Mouse (Mus musculus) T-cell, adult 2 months (primary cell): ENCODE data around the gene Trp53rkb.

ENCODE experiments used
- DNase-seq: peaks from one replicate; pipeline ENCODE4 v3.0.0; 2022; ENCODE audit warnings: low spot score

Gene Trp53rkb

DNA sequence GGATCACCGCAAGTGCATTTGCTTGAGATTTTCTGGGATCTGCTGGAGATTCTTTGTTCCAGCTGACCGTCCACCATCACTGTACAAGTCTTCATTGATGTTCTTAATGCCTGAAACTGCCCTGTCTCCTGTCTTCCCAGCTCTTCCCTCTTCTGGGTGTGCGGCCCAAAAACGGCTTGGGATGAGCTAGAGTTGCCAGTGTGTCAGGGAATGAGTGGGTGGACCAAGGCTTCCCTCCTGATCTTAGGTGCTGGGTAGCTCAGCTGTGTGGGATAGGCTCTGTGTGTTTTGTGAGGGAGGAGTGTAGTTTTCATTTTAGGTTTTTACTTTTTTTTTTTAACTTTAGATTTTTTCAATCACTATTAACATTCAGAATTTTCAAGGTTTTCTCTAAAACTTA lies 42.5 kb downstream of the Trp53rkb start:
- DNase-seq: no peak

DNA sequence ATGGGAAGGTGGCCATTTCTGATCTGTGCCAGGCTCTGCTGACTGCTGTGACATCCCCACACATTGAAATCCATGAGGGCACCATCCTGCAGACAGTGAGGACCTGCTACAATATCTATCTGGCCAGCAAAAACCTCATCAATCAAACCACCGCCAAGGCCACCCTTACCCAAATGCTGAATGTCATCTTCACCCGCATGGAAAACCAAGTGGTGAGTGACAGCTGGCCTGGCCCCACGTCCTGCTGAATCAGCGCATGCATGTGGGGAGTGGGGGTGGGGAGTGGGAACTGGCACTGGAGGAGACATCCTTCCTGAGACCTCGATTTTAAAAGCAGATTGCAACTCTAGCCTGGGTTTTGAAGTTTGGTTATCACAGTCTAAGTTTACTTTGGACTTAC lies 43.2 kb downstream of the Trp53rkb start:
- no peak for DNase-seq

GRCm38 (mm10) chr2:166841813-166842212 lies 49.5 kb downstream of the Trp53rkb start:
- DNase-seq: no peak
